Mouse (Mus musculus) G1E (cell line): ENCODE measurements around the gene Gm11985.

Source experiments
- CTCF ChIP-seq: IDR thresholded peaks from 2 replicates; pipeline ENCODE4 v1.5.1; 2012; ENCODE audit warnings: low read depth, low read length, inconsistent platforms, mixed read lengths
- GATA1 ChIP-seq: IDR thresholded peaks from 2 replicates; pipeline ENCODE4 v1.6.1; 2012; ENCODE audit warnings: borderline replicate concordance, low read length, inconsistent platforms, mixed read lengths

GRCm38 (mm10) chr11:7152371-7152770 lies 36.0 kb downstream of the Gm11985 start:
- no peak for TF ChIP-seq CTCF
- no peak for TF ChIP-seq GATA1
